Mouse (Mus musculus) CH12.LX (cell line): ENCODE results near the gene Trim41. TPM values are rescaled to one million over a fixed set of nuclear protein-coding genes. Genes with fewer than 3 reads are reported as not detected.

Source experiments
- DNase-seq: peaks from one replicate; pipeline ENCODE4 v3.0.0-alpha.2; 2013; ENCODE audit errors: extremely low read depth
- H3K27ac ChIP-seq: 2 replicates; pipeline ENCODE4 v1.5.1; 2012; ENCODE audit warnings: low read depth, mild to moderate bottlenecking, control low read depth, moderate library complexity; ENCODE audit not compliant: insufficient read depth
- H3K27me3 ChIP-seq: replicated peaks from 2 replicates; pipeline ENCODE3; 2012; ENCODE audit warnings: inconsistent platforms
- H3K36me3 ChIP-seq, 2 experiments: replicated peaks in 1 of 2; 2 replicates each; pipeline versions ENCODE3 to v1.6.1; 2012; ENCODE audit warnings: inconsistent platforms in 1 of 2, low read length in 1 of 2, mild to moderate bottlenecking in 1 of 2, mixed read lengths in 1 of 2, moderate library complexity in 1 of 2; ENCODE audit not compliant: control insufficient read depth in 1 of 2, insufficient read depth in 1 of 2
- H3K4me1 ChIP-seq, 2 experiments: 2 replicates each; pipeline ENCODE4 v1.6.1; 2012; ENCODE audit warnings: inconsistent platforms in 1 of 2, moderate library complexity in 1 of 2; ENCODE audit not compliant: insufficient read depth in 2 of 2, control insufficient read depth in 1 of 2
- H3K4me2 ChIP-seq: 2 replicates; pipeline ENCODE4 v1.6.1; 2012; ENCODE audit warnings: low read depth, mild to moderate bottlenecking, control low read depth; ENCODE audit not compliant: poor library complexity, insufficient read depth, severe bottlenecking
- H3K4me3 ChIP-seq, 3 experiments: fragments of 150-350 bp in 1 of 3; sonication (generic) in 1 of 3; replicated peaks in 1 of 3; 2 replicates each; pipeline versions ENCODE3 to v1.5.1; 2011 to 2012; ENCODE audit warnings: low read depth in 2 of 3, low read length in 2 of 3, mild to moderate bottlenecking in 2 of 3, moderate library complexity in 2 of 3, control low read depth in 1 of 3, improper control_type of control experiment in 1 of 3, inconsistent platforms in 1 of 3, mixed read lengths in 1 of 3; ENCODE audit not compliant: poor library complexity in 1 of 3
- H3K79me2 ChIP-seq: replicated peaks from 2 replicates; pipeline ENCODE4 v1.6.1; 2012; ENCODE audit warnings: mild to moderate bottlenecking, moderate library complexity; ENCODE audit not compliant: control insufficient read depth, poor library complexity, insufficient read depth, severe bottlenecking; ENCODE audit errors: extremely low read depth
- H3K9ac ChIP-seq: 2 replicates; pipeline ENCODE4 v1.6.1; 2012; ENCODE audit warnings: low read depth, mild to moderate bottlenecking, control low read depth, moderate library complexity; ENCODE audit not compliant: insufficient read depth
- H3K9me3 ChIP-seq: replicated peaks from 2 replicates; pipeline ENCODE3; 2012; ENCODE audit warnings: low read length, inconsistent platforms, mixed read lengths
- BHLHE40 ChIP-seq: IDR thresholded peaks from 2 replicates; pipeline ENCODE4 v1.6.1; 2011; ENCODE audit warnings: mild to moderate bottlenecking, low read depth, low read length, improper control_type of control experiment
- CHD1 ChIP-seq: IDR thresholded peaks from 2 replicates; pipeline ENCODE4 v1.6.1; 2012; ENCODE audit warnings: low read depth, low read length, improper control_type of control experiment, inconsistent platforms
- CHD2 ChIP-seq: IDR thresholded peaks from 2 replicates; pipeline ENCODE4 v1.6.1; 2011; ENCODE audit warnings: low read length, improper control_type of control experiment
- CTCF ChIP-seq, 2 experiments: IDR thresholded peaks in 1 of 2; conservative IDR thresholded peaks in 1 of 2; 2 replicates each; pipeline ENCODE4 v1.5.1; 2011 to 2012; ENCODE audit warnings: low read depth in 2 of 2, low read length in 2 of 2, improper control_type of control experiment in 1 of 2, inconsistent platforms in 1 of 2, mild to moderate bottlenecking in 1 of 2, moderate library complexity in 1 of 2
- E2F4 ChIP-seq: IDR thresholded peaks from 2 replicates; pipeline ENCODE4 v1.6.1; 2011; ENCODE audit warnings: low read depth, low read length, improper control_type of control experiment; ENCODE audit not compliant: insufficient replicate concordance
- ELF1 ChIP-seq: IDR thresholded peaks from 2 replicates; pipeline ENCODE4 v1.6.1; 2014; ENCODE audit warnings: low read depth, mild to moderate bottlenecking, inconsistent platforms, low read length, improper control_type of control experiment
- EP300 ChIP-seq: IDR thresholded peaks from 2 replicates; pipeline ENCODE4 v1.6.1; 2011; ENCODE audit warnings: low read length, improper control_type of control experiment
- ETS1 ChIP-seq: conservative IDR thresholded peaks from 2 replicates; pipeline ENCODE4 v1.6.1; 2012; ENCODE audit warnings: low read depth, mild to moderate bottlenecking, inconsistent platforms, low read length, improper control_type of control experiment, moderate library complexity
- GABPA ChIP-seq: IDR thresholded peaks from 2 replicates; pipeline ENCODE4 v1.6.1; 2012; ENCODE audit warnings: low read depth, low read length, improper control_type of control experiment, inconsistent platforms; ENCODE audit not compliant: insufficient replicate concordance
- HCFC1 ChIP-seq: IDR thresholded peaks from 2 replicates; pipeline ENCODE4 v1.6.1; 2012; ENCODE audit warnings: low read depth, mild to moderate bottlenecking, inconsistent platforms, low read length, improper control_type of control experiment
- IRF4 ChIP-seq: IDR thresholded peaks from 2 replicates; pipeline ENCODE4 v1.6.1; 2014; ENCODE audit warnings: low read depth, mild to moderate bottlenecking, inconsistent platforms, low read length, improper control_type of control experiment
- JUN ChIP-seq: IDR thresholded peaks from 2 replicates; pipeline ENCODE4 v1.6.1; 2011; ENCODE audit warnings: low read depth, mild to moderate bottlenecking, low read length, improper control_type of control experiment, moderate library complexity; ENCODE audit not compliant: insufficient read depth
- JUND ChIP-seq: conservative IDR thresholded peaks from 2 replicates; pipeline ENCODE4 v1.6.1; 2011; ENCODE audit warnings: low read depth, low read length, improper control_type of control experiment
- KAT2A ChIP-seq: IDR thresholded peaks from 2 replicates; pipeline ENCODE4 v1.6.1; 2012; ENCODE audit warnings: low read length, improper control_type of control experiment, inconsistent platforms; ENCODE audit not compliant: insufficient replicate concordance
- MAFK ChIP-seq: IDR thresholded peaks from 2 replicates; pipeline ENCODE4 v1.6.1; 2011; ENCODE audit warnings: low read length, improper control_type of control experiment; ENCODE audit not compliant: insufficient replicate concordance
- MAX ChIP-seq: IDR thresholded peaks from 2 replicates; pipeline ENCODE4 v1.6.1; 2011; ENCODE audit warnings: low read length, improper control_type of control experiment
- MEF2A ChIP-seq: IDR thresholded peaks from 2 replicates; pipeline ENCODE4 v1.6.1; 2014; ENCODE audit warnings: low read depth, mild to moderate bottlenecking, inconsistent platforms, low read length, improper control_type of control experiment, borderline replicate concordance
- MXI1 ChIP-seq: IDR thresholded peaks from 2 replicates; pipeline ENCODE4 v1.6.1; 2011; ENCODE audit warnings: mild to moderate bottlenecking, low read depth, low read length, improper control_type of control experiment
- MYC ChIP-seq: IDR thresholded peaks from 2 replicates; pipeline ENCODE4 v1.6.1; 2011; ENCODE audit warnings: low read depth, mild to moderate bottlenecking, improper control_type of control experiment, low read length
- NELFE ChIP-seq: IDR thresholded peaks from 2 replicates; pipeline ENCODE4 v1.6.1; 2011; ENCODE audit warnings: low read depth, low read length, improper control_type of control experiment
- PAX5 ChIP-seq: IDR thresholded peaks from 2 replicates; pipeline ENCODE4 v1.6.1; 2012; ENCODE audit warnings: low read length, inconsistent platforms, mixed read lengths
- POLR2A ChIP-seq: IDR thresholded peaks from 2 replicates; pipeline ENCODE4 v1.6.1; 2011; ENCODE audit warnings: low read depth, mild to moderate bottlenecking, improper control_type of control experiment, low read length
- POLR2AphosphoS2 ChIP-seq: IDR thresholded peaks from 2 replicates; pipeline ENCODE4 v1.6.1; 2011; ENCODE audit warnings: low read depth, low read length, improper control_type of control experiment
- RCOR1 ChIP-seq: conservative IDR thresholded peaks from 2 replicates; pipeline ENCODE4 v1.6.1; 2012; ENCODE audit warnings: low read depth, mild to moderate bottlenecking, inconsistent platforms, low read length, improper control_type of control experiment
- SIN3A ChIP-seq: IDR thresholded peaks from 2 replicates; pipeline ENCODE4 v1.6.1; 2012; ENCODE audit warnings: low read length, improper control_type of control experiment, inconsistent platforms
- TBP ChIP-seq: conservative IDR thresholded peaks from 2 replicates; pipeline ENCODE4 v1.6.1; 2011; ENCODE audit warnings: low read depth, low read length, improper control_type of control experiment
- UBTF ChIP-seq: IDR thresholded peaks from 2 replicates; pipeline ENCODE4 v1.6.1; 2012; ENCODE audit warnings: low read depth, mild to moderate bottlenecking, inconsistent platforms, low read length, improper control_type of control experiment, moderate library complexity
- USF1 ChIP-seq: IDR thresholded peaks from 2 replicates; pipeline ENCODE4 v1.6.1; 2014; ENCODE audit warnings: low read depth, mild to moderate bottlenecking, inconsistent platforms, low read length, improper control_type of control experiment
- USF2 ChIP-seq: conservative IDR thresholded peaks from 2 replicates; pipeline ENCODE4 v1.6.1; 2011; ENCODE audit warnings: low read depth, low read length, improper control_type of control experiment
- ZC3H11A ChIP-seq: IDR thresholded peaks from 2 replicates; pipeline ENCODE4 v1.6.1; 2012; ENCODE audit warnings: low read depth, mild to moderate bottlenecking, inconsistent platforms, low read length, improper control_type of control experiment
- ZMIZ1 ChIP-seq: IDR thresholded peaks from 2 replicates; pipeline ENCODE4 v1.6.1; 2012; ENCODE audit warnings: low read depth, mild to moderate bottlenecking, inconsistent platforms, low read length, improper control_type of control experiment
- ZNF384 ChIP-seq: IDR thresholded peaks from 2 replicates; pipeline ENCODE4 v1.6.1; 2012; ENCODE audit warnings: low read depth, low read length, improper control_type of control experiment, inconsistent platforms
- dilution Hi-C: fragments of 300-500 bp; cut with MboI; formaldehyde crosslinking; loops from 2 replicates; pipeline ENCODE4 v1.14.3; 2020; ENCODE audit warnings: low sequenced_read_pairs; ENCODE audit not compliant: extremely low pct_unique_long_range_greater_than_20kb, extremely low pct_ligation_motif_present
- in situ Hi-C: fragments of 300-500 bp; cut with MboI; formaldehyde crosslinking; loops from 3 replicates; pipeline ENCODE4 v1.14.3; 2019; ENCODE audit warnings: low sequenced_read_pairs, low pct_ligation_motif_present, low pct_unique_long_range_greater_than_20kb, mixed read lengths
- polyA plus RNA-seq: library from polyadenylated mRNA; unstranded; fragments of >175 nt; gene quantifications from 2 replicates; pipeline ENCODE4 v1.2.1, GENCODE M21; 2012; ENCODE audit warnings: low read depth; ENCODE audit not compliant: insufficient read length
- total RNA-seq, 2 experiments: library from RNA; depleted of rRNA; stranded (reverse); fragments of 300-350 nt in 1 of 2; fragments of >200 nt in 1 of 2; gene quantifications; 2 replicates each; pipeline ENCODE4 v1.2.3; 2012 to 2014

The Trim41 gene
- total and polyA plus RNA-seq, 3 experiments, result 18.8 to 51.6 (median 36.0) TPM

DNA sequence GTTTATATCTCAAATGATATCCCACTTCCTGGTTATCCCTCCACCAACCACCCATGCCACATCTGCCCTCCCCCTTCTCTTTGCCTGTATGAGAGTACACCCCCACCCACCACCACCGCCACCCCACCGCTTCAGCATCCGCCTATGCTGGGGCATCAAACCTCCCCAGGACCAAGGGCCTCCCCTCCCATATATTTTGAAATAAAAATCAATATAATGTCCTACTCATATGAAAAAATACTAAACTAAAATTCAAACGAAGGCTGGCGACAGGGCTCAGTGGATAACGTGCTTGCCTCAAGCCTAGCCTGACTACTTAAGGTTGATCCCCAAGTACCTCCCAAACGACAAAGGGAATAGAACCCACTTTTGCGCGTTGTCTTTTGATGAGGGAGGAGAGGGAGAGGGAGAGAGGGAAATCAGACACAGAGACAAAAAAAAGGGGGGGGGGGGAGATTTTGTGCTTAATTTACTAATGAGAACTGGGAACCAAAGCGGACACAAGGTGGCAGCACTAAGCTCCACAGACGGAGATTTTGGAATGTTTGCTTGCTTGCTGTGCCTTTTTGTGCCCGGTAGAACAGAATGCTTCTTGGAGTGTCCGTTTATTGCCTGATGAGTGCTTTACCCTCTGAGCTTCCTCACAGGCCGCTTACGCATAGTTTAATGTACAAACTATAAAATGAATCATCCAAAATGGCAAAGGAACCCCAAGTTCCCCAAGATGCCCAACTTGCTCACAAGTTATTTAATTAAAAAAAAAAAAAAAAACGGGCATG, 28.7 kb downstream of the Trim41 start (continued):
- TF ChIP-seq MEF2A, result peak; percentile 74
- no peak for TF ChIP-seq USF1
- TF ChIP-seq JUN, result no peak
- peak; percentile 57; the same call in 1 of the 2 replicates for TF ChIP-seq JUND
- peak; percentile 50 to 88 for TF ChIP-seq CTCF (conservative IDR thresholded peaks at IDR 0.05 in 1 of 2, IDR thresholded peaks at IDR 0.05 in 1 of 2; ENCODE audit: low read depth in 2 of 2, low read length in 2 of 2)
- 0 out of 2 replicates have a peak, but pooled peaks have one; percentile 46 for TF ChIP-seq RCOR1
- no peak for TF ChIP-seq POLR2AphosphoS2

DNA sequence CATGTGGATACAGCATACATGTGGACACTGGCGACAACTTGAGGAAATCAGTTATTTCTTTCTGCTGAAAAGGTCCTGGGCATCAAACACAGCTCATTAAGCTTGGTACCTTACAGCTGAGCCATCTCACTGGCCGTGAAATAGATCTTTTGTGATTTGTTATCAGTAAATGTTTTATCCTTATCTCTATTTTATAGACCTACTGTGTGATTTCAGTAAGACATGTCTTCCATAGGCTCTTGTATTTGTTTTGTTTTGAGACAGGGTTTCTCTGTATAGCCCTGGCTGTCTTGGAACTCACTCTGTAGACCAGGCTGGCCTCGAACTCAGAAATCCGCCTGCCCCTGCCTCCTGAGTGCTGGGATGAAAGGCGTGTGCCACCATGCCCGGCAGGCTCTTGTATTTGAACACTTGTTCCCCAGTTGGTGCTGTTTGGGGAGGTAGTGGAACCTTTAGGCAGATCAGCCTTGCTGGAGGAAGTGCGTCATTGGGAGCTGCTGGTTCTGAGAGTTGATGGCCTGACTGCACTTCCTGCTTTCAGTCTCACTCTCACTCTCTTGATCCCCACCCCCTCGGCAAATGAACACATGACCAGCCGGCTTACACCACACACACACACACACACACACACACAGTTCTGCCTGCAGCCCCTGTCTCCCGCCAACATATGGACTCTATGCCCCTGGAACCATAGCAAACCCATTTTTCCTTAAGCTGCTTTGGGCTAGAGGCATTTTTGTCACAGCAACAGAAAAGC, 29.5 kb downstream of the Trim41 start:
- Histone ChIP-seq H3K4me3 (peak overlapping the region; percentile 44 to 54 (median 45)), H3K27ac (peak overlapping the region; percentile 29), H3K27me3 (no peaks in the 10 kb centered on the region), H3K9ac (peak overlapping the region; percentile 65), H3K36me3 (peaks cover 0 to 5% of the 10 kb centered on the region in 2 experiments), H3K9me3 (no peaks in the 10 kb centered on the region), H3K79me2 (no peaks in the 10 kb centered on the region), H3K4me1 (peaks cover 4 to 23% of the 10 kb centered on the region in 2 experiments), H3K4me2 (peak overlapping the region; percentile 92)
- dilution Hi-C loops, result no loop called here
- DNase-seq, result peak; percentile 99
- in situ Hi-C loops, result loop anchor here (5.0 to 10.0 kb wide), 2 partner anchors 70 to 477 kb away; no protein-coding TSS in a partner anchor
- TF ChIP-seq EP300 (peak; percentile 82), ZC3H11A (no peak), UBTF (no peak), MXI1 (peak; percentile 84), BHLHE40 (peak; percentile 90), ZNF384 (peak; percentile 46; the same call in 1 of the 2 replicates), TBP (peak; percentile 95), MYC (peak; percentile 88), JUND (0 out of 2 replicates have a peak, but pooled peaks have one; percentile 42), MAFK (no peak; the same call in 1 of the 2 replicates), IRF4 (peak; percentile 96), GABPA (no peak), E2F4 (0 out of 2 replicates have a peak, but pooled peaks have one; percentile 53), HCFC1 (peak; percentile 78), KAT2A (no peak), MAX (peak; percentile 87), POLR2AphosphoS2 (no peak), CTCF (conservative IDR thresholded peaks at IDR 0.05 in 1 of 2, IDR thresholded peaks at IDR 0.05 in 1 of 2; ENCODE audit: low read depth in 2 of 2, low read length in 2 of 2) (no peak), CHD2 (peak; percentile 86), ETS1 (peak; percentile 92), CHD1 (no peak), MEF2A (peak; percentile 85), USF1 (peak; percentile 89), JUN (no peak; the same call in 1 of the 2 replicates), POLR2A (peak; percentile 47), NELFE (peak; percentile 74), SIN3A (peak; percentile 95), ZMIZ1 (peak; percentile 56), ELF1 (peak; percentile 96), PAX5 (no peak), RCOR1 (peak; percentile 41; the same call in 1 of the 2 replicates), USF2 (peak; percentile 75)
